Mouse (Mus musculus): ENCODE measurements around the gene Dcxr. TPM values are rescaled to one million over a fixed set of nuclear protein-coding genes. Genes with fewer than 3 reads are reported as not detected.

Gene Dcxr
- polyA plus RNA-seq, 1 experiment, result 21.2 TPM

- Histone ChIP-seq H3ac (ENCODE audit: control insufficient read depth, insufficient read length) (peak within 1 kb of the TSS; percentile 7), H3K36me3 (ENCODE audit: control insufficient read depth, insufficient read depth) (peaks cover 7% of the 10 kb centered on the region), H3K27me3 (ENCODE audit: control insufficient read depth, insufficient read depth, insufficient read length) (no peaks in the 10 kb centered on the region), H3K4me2 (ENCODE audit: low read depth) (peak within 1 kb of the TSS; percentile 97), H3K4me3 (peak within 1 kb of the TSS; percentile 63), H3K79me2 (ENCODE audit: control insufficient read depth, insufficient read depth) (no peaks in the 10 kb centered on the region)
- TF ChIP-seq REST (IDR thresholded peaks at IDR 0.05; ENCODE audit: insufficient read depth, insufficient read length) (no peak), E2F4 (IDR thresholded peaks at IDR 0.05; ENCODE audit: insufficient read depth) (peak; percentile 67), TCF12 (IDR thresholded peaks at IDR 0.05; ENCODE audit: insufficient read depth, poor library complexity, severe bottlenecking) (no peak), SRF (IDR thresholded peaks at IDR 0.05; ENCODE audit: control insufficient read depth, insufficient read length, low read depth) (peak; percentile 53), CEBPB (IDR thresholded peaks at IDR 0.05; ENCODE audit: insufficient read depth, poor library complexity, severe bottlenecking) (no peak), TCF3 (IDR thresholded peaks at IDR 0.05; ENCODE audit: insufficient read length, low read depth) (no peak), POLR2A (IDR thresholded peaks at IDR 0.05; ENCODE audit: insufficient read length, low read depth) (peak; percentile 56), MYOG (IDR thresholded peaks at IDR 0.05; ENCODE audit: control insufficient read depth in 1 of 3, insufficient read depth in 1 of 3, insufficient read length in 2 of 3, low read depth in 2 of 3) (no peak), POLR2AphosphoS2 (IDR thresholded peaks at IDR 0.05; ENCODE audit: insufficient read length, low read depth) (peak; percentile 46), MAX (IDR thresholded peaks at IDR 0.05; ENCODE audit: low read depth) (no peak), MYOD1 (IDR thresholded peaks at IDR 0.05; ENCODE audit: control insufficient read depth in 1 of 3, insufficient read length in 2 of 3, low read depth in 2 of 3) (peak in 1 of 3 experiments; percentile 7)
These were observed 13.2 kb downstream of the Dcxr start, which contains the start of the genes Cenpx and Lrrc45 for GRCm38 (mm10) chr11:120713580-120714518. TSS of gene Cenpx (minus strand) at chr11:120713738. TSS of gene Lrrc45 (plus strand) at chr11:120713925.

GRCm38 (mm10) chr11:120712771-120713568, 14.1 kb downstream of the Dcxr start:
- peak in 2 of 3 experiments; percentile 6 to 22 for TF ChIP-seq MYOD1 (IDR thresholded peaks at IDR 0.05; ENCODE audit: control insufficient read depth in 1 of 3, insufficient read length in 2 of 3, low read depth in 2 of 3)
- TF ChIP-seq USF1 (IDR thresholded peaks at IDR 0.05; ENCODE audit: low read depth), result no peak
- TF ChIP-seq POLR2AphosphoS2 (IDR thresholded peaks at IDR 0.05; ENCODE audit: insufficient read length, low read depth), result peak; percentile 69
- no peak for TF ChIP-seq SRF (IDR thresholded peaks at IDR 0.05; ENCODE audit: control insufficient read depth, insufficient read length, low read depth)
- H3ac ChIP-seq (ENCODE audit: control insufficient read depth, insufficient read length), result peak overlapping the region; percentile 7
- no peaks in the 10 kb centered on the region for H3K79me2 ChIP-seq (ENCODE audit: control insufficient read depth, insufficient read depth)
- peaks cover 7% of the 10 kb centered on the region for H3K36me3 ChIP-seq (ENCODE audit: control insufficient read depth, insufficient read depth)
- H3K27me3 ChIP-seq (ENCODE audit: control insufficient read depth, insufficient read depth, insufficient read length), result no peaks in the 10 kb centered on the region
- peak overlapping the region; percentile 63 for H3K4me3 ChIP-seq
- peak overlapping the region; percentile 91 for H3K4me2 ChIP-seq (ENCODE audit: low read depth)

- H3ac ChIP-seq (ENCODE audit: control insufficient read depth, insufficient read length), result no peak overlapping the region
- H3K4me2 ChIP-seq (ENCODE audit: low read depth), result no peak overlapping the region
- TF ChIP-seq E2F4 (IDR thresholded peaks at IDR 0.05; ENCODE audit: insufficient read depth), result no peak
- TF ChIP-seq POLR2A (IDR thresholded peaks at IDR 0.05; ENCODE audit: insufficient read length, low read depth), result no peak
- peaks cover 7% of the 10 kb centered on the region for H3K36me3 ChIP-seq (ENCODE audit: control insufficient read depth, insufficient read depth)
- peak overlapping the region; percentile 63 for H3K4me3 ChIP-seq
- no peaks in the 10 kb centered on the region for H3K27me3 ChIP-seq (ENCODE audit: control insufficient read depth, insufficient read depth, insufficient read length)
- no peaks in the 10 kb centered on the region for H3K79me2 ChIP-seq (ENCODE audit: control insufficient read depth, insufficient read depth)
These were observed 15.0 kb downstream of the Dcxr start for GRCm38 (mm10) chr11:120711980-120712604.

GRCm38 (mm10) chr11:120710672-120711071, 16.4 kb downstream of the Dcxr start:
- TF ChIP-seq USF1 (IDR thresholded peaks at IDR 0.05; ENCODE audit: low read depth) (no peak), POLR2A (IDR thresholded peaks at IDR 0.05; ENCODE audit: insufficient read length, low read depth) (no peak), TCF12 (IDR thresholded peaks at IDR 0.05; ENCODE audit: insufficient read depth, poor library complexity, severe bottlenecking) (no peak), POLR2AphosphoS2 (IDR thresholded peaks at IDR 0.05; ENCODE audit: insufficient read length, low read depth) (no peak)
- H3K4me3 ChIP-seq, result no peak overlapping the region
- no peaks in the 10 kb centered on the region for H3K36me3 ChIP-seq (ENCODE audit: control insufficient read depth, insufficient read depth)
- H3K79me2 ChIP-seq (ENCODE audit: control insufficient read depth, insufficient read depth), result no peaks in the 10 kb centered on the region
- no peak overlapping the region for H3ac ChIP-seq (ENCODE audit: control insufficient read depth, insufficient read length)
- no peaks in the 10 kb centered on the region for H3K27me3 ChIP-seq (ENCODE audit: control insufficient read depth, insufficient read depth, insufficient read length)
- no peak overlapping the region for H3K4me2 ChIP-seq (ENCODE audit: low read depth)

- no peak overlapping the region for H3K4me2 ChIP-seq (ENCODE audit: low read depth)
- no peaks in the 10 kb centered on the region for H3K27me3 ChIP-seq (ENCODE audit: control insufficient read depth, insufficient read depth, insufficient read length)
- TF ChIP-seq MYOG (IDR thresholded peaks at IDR 0.05; ENCODE audit: control insufficient read depth in 1 of 3, insufficient read depth in 1 of 3, insufficient read length in 2 of 3, low read depth in 2 of 3), result no peak
- TF ChIP-seq CEBPB (IDR thresholded peaks at IDR 0.05; ENCODE audit: insufficient read depth, poor library complexity, severe bottlenecking), result no peak
- no peak for TF ChIP-seq MYOD1 (IDR thresholded peaks at IDR 0.05; ENCODE audit: control insufficient read depth in 1 of 3, insufficient read length in 2 of 3, low read depth in 2 of 3)
- no peak for TF ChIP-seq POLR2A (IDR thresholded peaks at IDR 0.05; ENCODE audit: insufficient read length, low read depth)
- TF ChIP-seq TCF3 (IDR thresholded peaks at IDR 0.05; ENCODE audit: insufficient read length, low read depth), result no peak
- no peak for TF ChIP-seq E2F4 (IDR thresholded peaks at IDR 0.05; ENCODE audit: insufficient read depth)
- TF ChIP-seq POLR2AphosphoS2 (IDR thresholded peaks at IDR 0.05; ENCODE audit: insufficient read length, low read depth), result no peak
- TF ChIP-seq REST (IDR thresholded peaks at IDR 0.05; ENCODE audit: insufficient read depth, insufficient read length), result no peak
- no peak for TF ChIP-seq SRF (IDR thresholded peaks at IDR 0.05; ENCODE audit: control insufficient read depth, insufficient read length, low read depth)
- no peaks in the 10 kb centered on the region for H3K36me3 ChIP-seq (ENCODE audit: control insufficient read depth, insufficient read depth)
- H3ac ChIP-seq (ENCODE audit: control insufficient read depth, insufficient read length), result no peak overlapping the region
- no peak overlapping the region for H3K4me3 ChIP-seq
- H3K79me2 ChIP-seq (ENCODE audit: control insufficient read depth, insufficient read depth), result no peaks in the 10 kb centered on the region
These were observed 17.5 kb downstream of the Dcxr start for GRCm38 (mm10) chr11:120709551-120709950.

Measured in myocyte (in vitro differentiated cells).